Mouse (Mus musculus): ENCODE data around the gene Gm21987. TPM values are rescaled to one million over a fixed set of nuclear protein-coding genes. Genes with fewer than 3 reads are reported as not detected.

Gene Gm21987
- polyA plus RNA-seq, 1 experiment from 2014 or later = 0.55 TPM

GRCm38 (mm10) chr16:38379493-38379892, 32.7 kb downstream of the Gm21987 start:
- Histone ChIP-seq H3K9me3 (ENCODE audit: control insufficient read depth, low read length) (no peaks in the 10 kb centered on the region), H3K27ac (ENCODE audit: low read length) (no peak overlapping the region), H3K4me2 (ENCODE audit: low read depth, low read length) (no peak overlapping the region), H3K9ac (ENCODE audit: low read length) (no peak overlapping the region), H3K27me3 (ENCODE audit: control insufficient read depth, insufficient read depth, low read depth, low read length) (no peaks in the 10 kb centered on the region), H3K36me3 (ENCODE audit: control insufficient read depth, insufficient read depth, low read length) (no peaks in the 10 kb centered on the region), H3K4me1 (replicated peaks; ENCODE audit: control insufficient read depth, insufficient read depth, low read length) (no peaks in the 10 kb centered on the region; the same call in 1 of the 2 replicates), H3K4me3 (ENCODE audit: low read length) (no peak overlapping the region)
- ATAC-seq (ENCODE audit: low read depth) = no peak
- WGBS = 44% methylated on average over 3 of the region's 3 CpGs

- H3K36me3 ChIP-seq (ENCODE audit: control insufficient read depth, insufficient read depth, low read length) = no peaks in the 10 kb centered on the region
- 86% methylated on average over 3 of the region's 3 CpGs for WGBS
- no peaks in the 10 kb centered on the region for H3K27me3 ChIP-seq (ENCODE audit: control insufficient read depth, insufficient read depth, low read depth, low read length)
- H3K9ac ChIP-seq (ENCODE audit: low read length) = no peak overlapping the region
- H3K4me2 ChIP-seq (ENCODE audit: low read depth, low read length) = no peak overlapping the region
- no peak overlapping the region for H3K4me3 ChIP-seq (ENCODE audit: low read length)
- ATAC-seq (ENCODE audit: low read depth) = no peak
- no peaks in the 10 kb centered on the region; the same call in 1 of the 2 replicates for H3K4me1 ChIP-seq (replicated peaks; ENCODE audit: control insufficient read depth, insufficient read depth, low read length)
- H3K27ac ChIP-seq (ENCODE audit: low read length) = no peak overlapping the region
- H3K9me3 ChIP-seq (ENCODE audit: control insufficient read depth, low read length) = no peaks in the 10 kb centered on the region
These were observed 33.1 kb downstream of the Gm21987 start for GRCm38 (mm10) chr16:38379926-38380325.

GRCm38 (mm10) chr16:38383683-38384082, 36.8 kb downstream of the Gm21987 start:
- Histone ChIP-seq H3K27me3 (ENCODE audit: control insufficient read depth, insufficient read depth, low read depth, low read length) (no peaks in the 10 kb centered on the region), H3K4me3 (ENCODE audit: low read length) (no peak overlapping the region), H3K36me3 (ENCODE audit: control insufficient read depth, insufficient read depth, low read length) (no peaks in the 10 kb centered on the region), H3K9me3 (ENCODE audit: control insufficient read depth, low read length) (no peaks in the 10 kb centered on the region), H3K9ac (ENCODE audit: low read length) (no peak overlapping the region), H3K27ac (ENCODE audit: low read length) (no peak overlapping the region), H3K4me2 (ENCODE audit: low read depth, low read length) (no peak overlapping the region), H3K4me1 (replicated peaks; ENCODE audit: control insufficient read depth, insufficient read depth, low read length) (no peaks in the 10 kb centered on the region)
- no peak for ATAC-seq (ENCODE audit: low read depth)
- 84% methylated on average over 2 of the region's 2 CpGs for WGBS

GRCm38 (mm10) chr16:38385184-38385634, 38.4 kb downstream of the Gm21987 start:
- H3K27ac ChIP-seq (ENCODE audit: low read length) = no peak overlapping the region
- no peaks in the 10 kb centered on the region for H3K9me3 ChIP-seq (ENCODE audit: control insufficient read depth, low read length)
- no peak overlapping the region for H3K4me3 ChIP-seq (ENCODE audit: low read length)
- no peak overlapping the region for H3K4me2 ChIP-seq (ENCODE audit: low read depth, low read length)
- H3K36me3 ChIP-seq (ENCODE audit: control insufficient read depth, insufficient read depth, low read length) = no peaks in the 10 kb centered on the region
- H3K4me1 ChIP-seq (replicated peaks; ENCODE audit: control insufficient read depth, insufficient read depth, low read length) = no peaks in the 10 kb centered on the region
- H3K27me3 ChIP-seq (ENCODE audit: control insufficient read depth, insufficient read depth, low read depth, low read length) = no peaks in the 10 kb centered on the region
- ATAC-seq (ENCODE audit: low read depth) = no peak
- H3K9ac ChIP-seq (ENCODE audit: low read length) = no peak overlapping the region
- 79% methylated on average over 6 of the region's 6 CpGs for WGBS

GRCm38 (mm10) chr16:38385700-38386099, 38.9 kb downstream of the Gm21987 start:
- H3K4me1 ChIP-seq (replicated peaks; ENCODE audit: control insufficient read depth, insufficient read depth, low read length) = no peaks in the 10 kb centered on the region
- H3K4me2 ChIP-seq (ENCODE audit: low read depth, low read length) = no peak overlapping the region
- H3K27ac ChIP-seq (ENCODE audit: low read length) = no peak overlapping the region
- no peaks in the 10 kb centered on the region for H3K36me3 ChIP-seq (ENCODE audit: control insufficient read depth, insufficient read depth, low read length)
- no peak overlapping the region for H3K9ac ChIP-seq (ENCODE audit: low read length)
- 89% methylated on average over 4 of the region's 4 CpGs for WGBS
- no peak overlapping the region for H3K4me3 ChIP-seq (ENCODE audit: low read length)
- H3K27me3 ChIP-seq (ENCODE audit: control insufficient read depth, insufficient read depth, low read depth, low read length) = no peaks in the 10 kb centered on the region
- H3K9me3 ChIP-seq (ENCODE audit: control insufficient read depth, low read length) = no peaks in the 10 kb centered on the region
- ATAC-seq (ENCODE audit: low read depth) = no peak

GRCm38 (mm10) chr16:38387389-38387788, 40.5 kb downstream of the Gm21987 start:
- no peak for ATAC-seq (ENCODE audit: low read depth)
- no peaks in the 10 kb centered on the region for H3K36me3 ChIP-seq (ENCODE audit: control insufficient read depth, insufficient read depth, low read length)
- H3K9me3 ChIP-seq (ENCODE audit: control insufficient read depth, low read length) = no peaks in the 10 kb centered on the region
- H3K9ac ChIP-seq (ENCODE audit: low read length) = no peak overlapping the region
- no peaks in the 10 kb centered on the region for H3K27me3 ChIP-seq (ENCODE audit: control insufficient read depth, insufficient read depth, low read depth, low read length)
- H3K4me1 ChIP-seq (replicated peaks; ENCODE audit: control insufficient read depth, insufficient read depth, low read length) = no peaks in the 10 kb centered on the region
- no peak overlapping the region for H3K27ac ChIP-seq (ENCODE audit: low read length)
- no peak overlapping the region for H3K4me3 ChIP-seq (ENCODE audit: low read length)
- H3K4me2 ChIP-seq (ENCODE audit: low read depth, low read length) = no peak overlapping the region
- WGBS = 73% methylated on average over 6 of the region's 6 CpGs

- WGBS = 65% methylated on average over 6 of the region's 6 CpGs
- no peak for ATAC-seq (ENCODE audit: low read depth)
- H3K4me3 ChIP-seq (ENCODE audit: low read length) = no peak overlapping the region
- H3K27me3 ChIP-seq (ENCODE audit: control insufficient read depth, insufficient read depth, low read depth, low read length) = no peaks in the 10 kb centered on the region
- H3K4me1 ChIP-seq (replicated peaks; ENCODE audit: control insufficient read depth, insufficient read depth, low read length) = no peaks in the 10 kb centered on the region
- no peak overlapping the region for H3K27ac ChIP-seq (ENCODE audit: low read length)
- H3K9ac ChIP-seq (ENCODE audit: low read length) = no peak overlapping the region
- H3K36me3 ChIP-seq (ENCODE audit: control insufficient read depth, insufficient read depth, low read length) = no peaks in the 10 kb centered on the region
- no peak overlapping the region for H3K4me2 ChIP-seq (ENCODE audit: low read depth, low read length)
- H3K9me3 ChIP-seq (ENCODE audit: control insufficient read depth, low read length) = no peaks in the 10 kb centered on the region
These were observed 41.9 kb downstream of the Gm21987 start for GRCm38 (mm10) chr16:38388757-38389156.

GRCm38 (mm10) chr16:38389284-38389893, 42.5 kb downstream of the Gm21987 start:
- H3K27me3 ChIP-seq (ENCODE audit: control insufficient read depth, insufficient read depth, low read depth, low read length) = no peaks in the 10 kb centered on the region
- H3K4me2 ChIP-seq (ENCODE audit: low read depth, low read length) = no peak overlapping the region
- no peaks in the 10 kb centered on the region for H3K9me3 ChIP-seq (ENCODE audit: control insufficient read depth, low read length)
- no peaks in the 10 kb centered on the region for H3K4me1 ChIP-seq (replicated peaks; ENCODE audit: control insufficient read depth, insufficient read depth, low read length)
- 72% methylated on average over 8 of the region's 8 CpGs for WGBS
- H3K27ac ChIP-seq (ENCODE audit: low read length) = no peak overlapping the region
- no peak overlapping the region for H3K9ac ChIP-seq (ENCODE audit: low read length)
- no peak overlapping the region for H3K4me3 ChIP-seq (ENCODE audit: low read length)
- ATAC-seq (ENCODE audit: low read depth) = no peak
- no peaks in the 10 kb centered on the region for H3K36me3 ChIP-seq (ENCODE audit: control insufficient read depth, insufficient read depth, low read length)

GRCm38 (mm10) chr16:38390322-38390721, 43.5 kb downstream of the Gm21987 start:
- no peaks in the 10 kb centered on the region for H3K4me1 ChIP-seq (replicated peaks; ENCODE audit: control insufficient read depth, insufficient read depth, low read length)
- ATAC-seq (ENCODE audit: low read depth) = no peak
- 87% methylated on average over 7 of the region's 7 CpGs for WGBS
- H3K4me3 ChIP-seq (ENCODE audit: low read length) = no peak overlapping the region
- no peak overlapping the region for H3K9ac ChIP-seq (ENCODE audit: low read length)
- no peaks in the 10 kb centered on the region for H3K27me3 ChIP-seq (ENCODE audit: control insufficient read depth, insufficient read depth, low read depth, low read length)
- H3K27ac ChIP-seq (ENCODE audit: low read length) = no peak overlapping the region
- H3K9me3 ChIP-seq (ENCODE audit: control insufficient read depth, low read length) = no peaks in the 10 kb centered on the region
- H3K4me2 ChIP-seq (ENCODE audit: low read depth, low read length) = no peak overlapping the region
- no peaks in the 10 kb centered on the region for H3K36me3 ChIP-seq (ENCODE audit: control insufficient read depth, insufficient read depth, low read length)

Data from lung, embryonic 16.5 days (tissue).